Mouse (Mus musculus): ENCODE measurements at regions not wholly inside any gene's neighbourhood (a gene's known extent, or its start where the extent isn't known, plus 50 kb on each side); places are given as distances from the start of the nearest gene placed in this dataset.
"Not testable (repeated sequence)": the region's sequence is repeated elsewhere in the genome, so short reads cannot be mapped to it uniquely, and the experiment has no call there.

DNA sequence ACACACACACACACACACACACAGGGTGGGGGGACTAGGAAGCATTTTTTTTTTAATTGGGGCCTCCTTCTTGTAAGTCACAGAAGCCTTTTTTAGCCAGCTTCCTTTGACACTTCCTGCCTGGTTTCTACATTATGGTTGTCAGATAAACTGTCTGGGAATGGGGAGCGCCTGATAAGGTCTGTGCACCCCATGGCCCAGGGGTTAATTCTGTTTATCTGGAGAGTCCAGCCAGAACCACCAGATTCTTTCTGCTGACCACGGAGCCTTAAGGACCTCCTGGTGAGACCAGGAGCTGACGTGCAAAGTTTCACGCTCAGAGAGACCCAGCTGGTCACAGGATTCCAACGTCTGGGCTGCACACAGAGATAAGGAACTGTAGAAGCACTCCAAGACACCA is 153.4 kb downstream of the Cand1 start:
- Histone ChIP-seq H3K4me1 (ENCODE audit: control insufficient read depth, insufficient read depth, low read length) (no peaks in the 10 kb centered on the region), H3K4me2 (replicated peaks; ENCODE audit: low read depth, low read length) (no peak overlapping the region), H3K27me3 (ENCODE audit: control insufficient read depth, insufficient read depth, low read length) (no peaks in the 10 kb centered on the region), H3K4me3 (ENCODE audit: low read length) (no peak overlapping the region), H3K27ac (ENCODE audit: low read depth, low read length) (no peak overlapping the region), H3K9me3 (ENCODE audit: control insufficient read depth, low read length) (no peaks in the 10 kb centered on the region), H3K36me3 (ENCODE audit: control insufficient read depth, insufficient read depth, low read length) (no peaks in the 10 kb centered on the region), H3K9ac (ENCODE audit: low read depth, low read length) (no peak overlapping the region)
- no peak for ATAC-seq (ENCODE audit: low FRiP score, low TSS enrichment)
- WGBS = 36% methylated on average over 5 of the region's 5 CpGs

DNA sequence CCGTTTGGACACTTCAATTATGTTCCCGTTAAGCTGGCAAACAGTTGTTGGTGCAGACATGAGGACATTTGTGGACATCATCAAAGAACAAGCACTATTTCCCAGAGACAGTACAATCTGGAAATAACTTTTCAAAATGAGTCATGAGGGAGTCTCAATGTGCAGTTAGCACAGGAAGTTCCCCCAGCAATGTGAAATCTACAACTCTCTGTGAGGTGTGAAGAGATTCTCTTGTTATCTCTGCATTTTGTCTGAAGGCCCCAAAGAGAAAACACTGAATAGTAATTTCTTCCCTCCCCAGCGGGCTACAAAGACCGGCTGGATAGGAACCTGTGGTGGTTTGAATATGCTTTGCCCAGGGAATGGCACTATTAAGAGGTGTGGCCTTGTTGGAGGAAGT is 156.4 kb downstream of the Cand1 start:
- no peaks in the 10 kb centered on the region for H3K9me3 ChIP-seq (ENCODE audit: control insufficient read depth, low read length)
- 76% methylated on average over 4 of the region's 4 CpGs for WGBS
- no peak overlapping the region for H3K4me3 ChIP-seq (ENCODE audit: low read length)
- H3K9ac ChIP-seq (ENCODE audit: low read depth, low read length) = no peak overlapping the region
- H3K27me3 ChIP-seq (ENCODE audit: control insufficient read depth, insufficient read depth, low read length) = no peaks in the 10 kb centered on the region
- ATAC-seq (ENCODE audit: low FRiP score, low TSS enrichment) = no peak
- H3K4me1 ChIP-seq (ENCODE audit: control insufficient read depth, insufficient read depth, low read length) = no peaks in the 10 kb centered on the region
- H3K36me3 ChIP-seq (ENCODE audit: control insufficient read depth, insufficient read depth, low read length) = no peaks in the 10 kb centered on the region
- H3K4me2 ChIP-seq (replicated peaks; ENCODE audit: low read depth, low read length) = no peak overlapping the region
- no peak overlapping the region for H3K27ac ChIP-seq (ENCODE audit: low read depth, low read length)

DNA sequence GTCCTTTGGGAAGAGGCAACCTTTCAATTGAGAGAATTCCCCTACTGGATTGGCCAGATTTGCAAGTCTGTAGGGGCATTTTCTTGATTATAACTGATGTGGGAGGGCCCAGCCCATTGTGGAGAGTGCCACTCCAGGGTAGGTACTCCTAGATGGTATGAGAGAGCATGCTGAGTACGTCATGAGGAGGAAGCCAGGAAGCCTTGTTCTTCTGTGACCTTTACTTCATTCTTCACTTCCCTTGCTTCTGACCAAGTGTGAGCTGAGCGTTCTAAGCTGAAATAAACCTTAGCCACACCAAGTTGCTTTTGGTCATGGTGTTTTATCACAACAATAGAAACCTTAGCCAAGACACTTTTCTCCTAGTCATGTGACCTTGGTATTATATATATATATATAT is 157.0 kb downstream of the Cand1 start:
- Histone ChIP-seq H3K36me3 (ENCODE audit: control insufficient read depth, insufficient read depth, low read length) (no peaks in the 10 kb centered on the region), H3K4me3 (ENCODE audit: low read length) (no peak overlapping the region), H3K27me3 (ENCODE audit: control insufficient read depth, insufficient read depth, low read length) (no peaks in the 10 kb centered on the region), H3K4me1 (ENCODE audit: control insufficient read depth, insufficient read depth, low read length) (no peaks in the 10 kb centered on the region), H3K9ac (ENCODE audit: low read depth, low read length) (no peak overlapping the region), H3K9me3 (ENCODE audit: control insufficient read depth, low read length) (no peaks in the 10 kb centered on the region), H3K27ac (ENCODE audit: low read depth, low read length) (no peak overlapping the region), H3K4me2 (replicated peaks; ENCODE audit: low read depth, low read length) (no peak overlapping the region)
- ATAC-seq (ENCODE audit: low FRiP score, low TSS enrichment) = no peak
- WGBS = 83% methylated on average over 2 of the region's 2 CpGs

DNA sequence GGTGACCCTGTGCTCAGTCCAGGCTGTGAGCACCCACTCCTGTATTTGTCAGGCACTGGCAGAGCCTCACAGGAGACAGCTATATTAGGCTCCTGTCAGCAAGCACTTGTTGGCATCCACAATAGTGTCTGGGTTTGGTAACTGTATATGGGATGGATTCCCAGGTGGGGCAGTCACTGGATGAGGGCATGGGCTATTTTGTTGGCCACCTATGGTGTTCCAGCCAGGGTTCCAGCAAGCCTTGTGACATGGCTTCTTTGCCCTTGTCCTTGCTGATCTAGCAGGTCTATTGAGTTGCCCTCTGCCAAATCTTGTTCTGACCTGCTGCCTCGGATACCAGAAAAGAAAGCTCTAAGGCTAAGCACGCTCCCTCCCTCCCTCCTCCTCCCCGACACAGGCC is 158.1 kb downstream of the Cand1 start:
- ATAC-seq (ENCODE audit: low FRiP score, low TSS enrichment); H3K4me1 ChIP-seq (ENCODE audit: control insufficient read depth, insufficient read depth, low read length); H3K4me2 ChIP-seq (replicated peaks; ENCODE audit: low read depth, low read length); H3K9me3 ChIP-seq (ENCODE audit: control insufficient read depth, low read length); H3K27me3 ChIP-seq (ENCODE audit: control insufficient read depth, insufficient read depth, low read length); H3K27ac ChIP-seq (ENCODE audit: low read depth, low read length); H3K36me3 ChIP-seq (ENCODE audit: control insufficient read depth, insufficient read depth, low read length); H3K9ac ChIP-seq (ENCODE audit: low read depth, low read length); H3K4me3 ChIP-seq (ENCODE audit: low read length): not testable (repeated sequence)
- WGBS = 93% methylated on average over 3 of the region's 3 CpGs

DNA sequence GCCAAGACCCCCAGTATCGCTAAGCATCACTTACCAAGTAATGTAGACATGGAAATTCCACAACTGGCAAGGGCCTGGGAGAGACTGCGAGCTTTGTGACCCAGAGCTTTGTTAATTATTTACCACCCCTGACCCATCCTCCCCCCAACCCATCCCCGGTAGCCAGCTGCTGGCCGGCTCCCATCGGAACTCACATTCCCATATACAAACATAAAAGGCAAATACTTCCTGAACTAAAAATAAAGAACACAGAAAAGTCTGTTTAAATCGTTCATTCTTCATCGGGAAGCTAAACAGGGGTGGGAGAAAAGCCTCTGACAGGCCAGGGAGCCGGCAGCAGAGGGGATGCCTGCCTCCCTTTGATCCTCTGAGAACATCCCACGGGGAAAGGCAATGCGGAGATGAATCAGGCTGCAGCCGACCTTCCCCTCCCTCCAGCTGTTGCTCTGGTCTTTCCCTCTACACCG is 163.7 kb downstream of the Cand1 start:
- Histone ChIP-seq H3K9ac (ENCODE audit: low read depth, low read length) (no peak overlapping the region), H3K4me3 (ENCODE audit: low read length) (no peak overlapping the region; the same call in 1 of the 2 replicates), H3K9me3 (ENCODE audit: control insufficient read depth, low read length) (no peaks in the 10 kb centered on the region), H3K4me2 (replicated peaks; ENCODE audit: low read depth, low read length) (peak overlapping the region; percentile 35), H3K27me3 (ENCODE audit: control insufficient read depth, insufficient read depth, low read length) (no peaks in the 10 kb centered on the region), H3K27ac (ENCODE audit: low read depth, low read length) (no peak overlapping the region), H3K4me1 (ENCODE audit: control insufficient read depth, insufficient read depth, low read length) (peaks cover 16% of the 10 kb centered on the region), H3K36me3 (ENCODE audit: control insufficient read depth, insufficient read depth, low read length) (no peaks in the 10 kb centered on the region)
- 1% methylated on average over 12 of the region's 12 CpGs for WGBS
- ATAC-seq (ENCODE audit: low FRiP score, low TSS enrichment) = peak; percentile 80

DNA sequence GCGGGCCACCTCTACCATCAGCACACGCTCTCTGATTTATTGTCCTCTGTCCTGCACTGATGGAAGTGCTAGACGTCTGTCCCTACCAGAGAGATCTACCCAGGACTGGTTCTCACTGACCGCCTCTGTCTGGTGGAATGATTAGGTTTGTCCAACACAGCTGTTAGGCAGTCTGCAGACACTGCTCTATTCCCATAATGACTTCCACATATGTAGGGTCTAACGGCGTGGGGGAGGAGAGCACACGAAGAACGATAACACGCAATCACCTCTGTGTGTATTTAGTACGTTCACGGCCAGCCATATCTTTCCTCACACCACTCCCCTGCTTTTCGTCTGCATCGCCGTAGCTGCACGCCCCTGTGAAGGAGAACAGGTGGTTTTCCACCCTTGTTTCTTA is 165.0 kb downstream of the Cand1 start:
- Histone ChIP-seq H3K27me3 (ENCODE audit: control insufficient read depth, insufficient read depth, low read length) (no peaks in the 10 kb centered on the region), H3K9me3 (ENCODE audit: control insufficient read depth, low read length) (no peaks in the 10 kb centered on the region), H3K27ac (ENCODE audit: low read depth, low read length) (no peak overlapping the region), H3K4me1 (ENCODE audit: control insufficient read depth, insufficient read depth, low read length) (peaks cover 16% of the 10 kb centered on the region), H3K4me3 (ENCODE audit: low read length) (no peak overlapping the region), H3K9ac (ENCODE audit: low read depth, low read length) (no peak overlapping the region), H3K36me3 (ENCODE audit: control insufficient read depth, insufficient read depth, low read length) (no peaks in the 10 kb centered on the region), H3K4me2 (replicated peaks; ENCODE audit: low read depth, low read length) (no peak overlapping the region)
- 61% methylated on average over 15 of the region's 15 CpGs for WGBS
- ATAC-seq (ENCODE audit: low FRiP score, low TSS enrichment) = no peak

DNA sequence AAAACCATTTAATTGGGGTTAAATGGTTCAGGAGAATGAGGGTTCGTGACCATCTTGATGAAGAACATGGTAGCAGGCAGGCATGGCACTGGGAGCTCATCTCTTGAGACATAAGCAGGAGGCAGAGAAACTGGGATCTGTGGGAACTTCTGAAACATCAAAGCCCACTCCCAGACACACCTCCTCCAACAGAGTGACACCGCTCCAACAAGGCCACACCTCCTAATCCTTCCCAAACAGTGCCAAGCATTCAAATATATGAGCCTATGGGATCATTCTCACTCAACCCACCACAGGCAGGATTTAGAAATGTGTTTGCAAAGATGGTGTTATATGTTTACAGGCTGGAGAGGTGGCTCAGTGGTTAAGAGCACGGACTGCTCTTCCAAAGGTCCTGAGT is 165.9 kb downstream of the Cand1 start:
- 90% methylated on average over 3 of the region's 3 CpGs for WGBS

DNA sequence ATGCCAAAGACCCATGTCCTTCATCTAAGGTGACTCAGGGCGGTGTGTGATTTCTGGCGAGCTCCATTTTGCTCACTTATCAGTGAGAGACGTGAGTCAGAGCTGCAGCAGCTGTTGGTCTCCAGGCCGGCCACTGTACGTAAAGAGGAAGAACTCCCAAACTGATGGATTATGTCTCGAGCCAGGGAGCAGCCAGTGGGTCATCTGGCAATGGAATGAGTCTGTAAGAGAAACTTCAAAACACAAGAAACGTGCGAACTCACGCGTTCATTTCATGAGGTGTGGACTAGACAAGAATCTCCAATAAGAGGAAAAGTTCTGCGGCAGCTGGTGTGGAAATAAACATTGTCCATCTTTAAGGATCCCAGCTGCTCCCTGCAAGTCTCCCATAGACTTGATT is 170.4 kb downstream of the Cand1 start:
- no peak overlapping the region for H3K27ac ChIP-seq (ENCODE audit: low read depth, low read length)
- peaks cover 2% of the 10 kb centered on the region; the same call in 1 of the 2 replicates for H3K9me3 ChIP-seq (ENCODE audit: control insufficient read depth, low read length)
- no peak overlapping the region for H3K4me3 ChIP-seq (ENCODE audit: low read length)
- no peaks in the 10 kb centered on the region for H3K36me3 ChIP-seq (ENCODE audit: control insufficient read depth, insufficient read depth, low read length)
- ATAC-seq (ENCODE audit: low FRiP score, low TSS enrichment) = no peak
- no peak overlapping the region for H3K9ac ChIP-seq (ENCODE audit: low read depth, low read length)
- H3K27me3 ChIP-seq (ENCODE audit: control insufficient read depth, insufficient read depth, low read length) = no peaks in the 10 kb centered on the region
- no peak overlapping the region for H3K4me2 ChIP-seq (replicated peaks; ENCODE audit: low read depth, low read length)
- 52% methylated on average over 11 of the region's 11 CpGs for WGBS
- 0 out of 2 replicates have a peak, but pooled peaks cover 7% of the 10 kb centered on the region for H3K4me1 ChIP-seq (ENCODE audit: control insufficient read depth, insufficient read depth, low read length)

More for the DNA sequence above, 165.9 kb downstream of the Cand1 start:
- Histone ChIP-seq H3K4me3 (ENCODE audit: low read length) (no peak overlapping the region), H3K4me1 (ENCODE audit: control insufficient read depth, insufficient read depth, low read length) (peaks cover 16% of the 10 kb centered on the region), H3K27ac (ENCODE audit: low read depth, low read length) (no peak overlapping the region), H3K27me3 (ENCODE audit: control insufficient read depth, insufficient read depth, low read length) (no peaks in the 10 kb centered on the region), H3K36me3 (ENCODE audit: control insufficient read depth, insufficient read depth, low read length) (no peaks in the 10 kb centered on the region), H3K9ac (ENCODE audit: low read depth, low read length) (no peak overlapping the region), H3K4me2 (replicated peaks; ENCODE audit: low read depth, low read length) (no peak overlapping the region), H3K9me3 (ENCODE audit: control insufficient read depth, low read length) (no peaks in the 10 kb centered on the region)
- no peak for ATAC-seq (ENCODE audit: low FRiP score, low TSS enrichment)

DNA sequence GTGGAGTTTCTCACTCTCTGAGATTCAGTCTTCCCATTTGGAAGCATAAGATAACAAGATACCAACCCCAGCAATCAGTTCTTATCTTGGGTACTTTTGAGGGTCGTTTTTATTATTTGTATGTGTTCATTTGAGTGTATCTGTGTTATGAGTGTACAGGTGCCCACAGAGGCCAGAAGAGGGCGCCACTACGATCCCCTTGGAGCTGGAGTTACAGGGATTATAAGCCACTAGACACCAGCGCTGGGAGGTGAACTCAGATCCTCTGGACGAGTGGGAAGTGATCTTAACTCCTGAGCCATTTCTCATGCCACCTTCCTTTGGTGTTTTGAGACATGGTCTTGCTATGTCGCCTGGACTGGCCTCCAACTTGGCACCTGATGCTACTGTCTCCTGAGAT is 172.0 kb downstream of the Cand1 start:
- no peak overlapping the region for H3K9ac ChIP-seq (ENCODE audit: low read depth, low read length)
- no peak overlapping the region for H3K27ac ChIP-seq (ENCODE audit: low read depth, low read length)
- H3K4me2 ChIP-seq (replicated peaks; ENCODE audit: low read depth, low read length) = no peak overlapping the region
- H3K4me3 ChIP-seq (ENCODE audit: low read length) = no peak overlapping the region
- no peak for ATAC-seq (ENCODE audit: low FRiP score, low TSS enrichment)
- 0 out of 2 replicates have a peak, but pooled peaks cover 7% of the 10 kb centered on the region for H3K4me1 ChIP-seq (ENCODE audit: control insufficient read depth, insufficient read depth, low read length)
- H3K27me3 ChIP-seq (ENCODE audit: control insufficient read depth, insufficient read depth, low read length) = no peaks in the 10 kb centered on the region
- H3K36me3 ChIP-seq (ENCODE audit: control insufficient read depth, insufficient read depth, low read length) = no peaks in the 10 kb centered on the region
- H3K9me3 ChIP-seq (ENCODE audit: control insufficient read depth, low read length) = peaks cover 2% of the 10 kb centered on the region; the same call in 1 of the 2 replicates
- WGBS = 87% methylated on average over 6 of the region's 6 CpGs
